Mouse (Mus musculus) intestine, embryonic 15.5 days (tissue): ENCODE measurements around the gene Prkcd. TPM values are rescaled to one million over a fixed set of nuclear protein-coding genes. Genes with fewer than 3 reads are reported as not detected.

Experiments
- ATAC-seq: fragments of 200-750 bp; cut with Nextera tagmentation; 2 replicates; pipeline ENCODE4 v1.8.0; 2017; ENCODE audit warnings: moderate TSS enrichment, moderate library complexity
- H3K27ac ChIP-seq: fragments of 300-500 bp; sonication (generic); 2 replicates; pipeline ENCODE4 v1.5.1; 2015; ENCODE audit warnings: mild to moderate bottlenecking, inconsistent platforms
- H3K27me3 ChIP-seq: fragments of 300-500 bp; sonication (generic); replicated peaks from 2 replicates; pipeline ENCODE4 v1.6.1; 2015; ENCODE audit warnings: inconsistent platforms
- H3K36me3 ChIP-seq: fragments of 300-500 bp; sonication (generic); 2 replicates; pipeline ENCODE4 v1.6.1; 2015; ENCODE audit warnings: inconsistent platforms
- H3K4me1 ChIP-seq: fragments of 300-500 bp; sonication (generic); replicated peaks from 2 replicates; pipeline ENCODE4 v1.6.1; 2015; ENCODE audit warnings: inconsistent platforms
- H3K4me2 ChIP-seq: fragments of 300-500 bp; sonication (generic); replicated peaks from 2 replicates; pipeline ENCODE4 v1.6.1; 2015; ENCODE audit warnings: mild to moderate bottlenecking, inconsistent platforms
- H3K4me3 ChIP-seq: fragments of 300-500 bp; sonication (generic); replicated peaks from 2 replicates; pipeline ENCODE4 v1.5.1; 2015; ENCODE audit warnings: inconsistent platforms
- H3K9ac ChIP-seq: fragments of 300-500 bp; sonication (generic); 2 replicates; pipeline ENCODE4 v1.6.1; 2015; ENCODE audit warnings: inconsistent platforms
- H3K9me3 ChIP-seq: fragments of 300-500 bp; sonication (generic); 2 replicates; pipeline ENCODE4 v1.6.1; 2016; ENCODE audit warnings: inconsistent platforms
- WGBS: fragments of 180-500 bp; shearing (Covaris S2); methylation state at CpG from one replicate; pipeline ENCODE4 v1.1.7; 2015; 5-methylcytosine and 5-hydroxymethylcytosine counted together
- polyA plus RNA-seq: library from polyadenylated mRNA; unstranded; fragments of >200 nt; fragmentation: Nextera tagmentation; extraction: Ambion mirVana; gene quantifications from 2 replicates; pipeline ENCODE4 v1.2.1, GENCODE M21; 2015

Gene Prkcd
- 57.2 and 58.3 TPM in 2 replicates for polyA plus RNA-seq

DNA sequence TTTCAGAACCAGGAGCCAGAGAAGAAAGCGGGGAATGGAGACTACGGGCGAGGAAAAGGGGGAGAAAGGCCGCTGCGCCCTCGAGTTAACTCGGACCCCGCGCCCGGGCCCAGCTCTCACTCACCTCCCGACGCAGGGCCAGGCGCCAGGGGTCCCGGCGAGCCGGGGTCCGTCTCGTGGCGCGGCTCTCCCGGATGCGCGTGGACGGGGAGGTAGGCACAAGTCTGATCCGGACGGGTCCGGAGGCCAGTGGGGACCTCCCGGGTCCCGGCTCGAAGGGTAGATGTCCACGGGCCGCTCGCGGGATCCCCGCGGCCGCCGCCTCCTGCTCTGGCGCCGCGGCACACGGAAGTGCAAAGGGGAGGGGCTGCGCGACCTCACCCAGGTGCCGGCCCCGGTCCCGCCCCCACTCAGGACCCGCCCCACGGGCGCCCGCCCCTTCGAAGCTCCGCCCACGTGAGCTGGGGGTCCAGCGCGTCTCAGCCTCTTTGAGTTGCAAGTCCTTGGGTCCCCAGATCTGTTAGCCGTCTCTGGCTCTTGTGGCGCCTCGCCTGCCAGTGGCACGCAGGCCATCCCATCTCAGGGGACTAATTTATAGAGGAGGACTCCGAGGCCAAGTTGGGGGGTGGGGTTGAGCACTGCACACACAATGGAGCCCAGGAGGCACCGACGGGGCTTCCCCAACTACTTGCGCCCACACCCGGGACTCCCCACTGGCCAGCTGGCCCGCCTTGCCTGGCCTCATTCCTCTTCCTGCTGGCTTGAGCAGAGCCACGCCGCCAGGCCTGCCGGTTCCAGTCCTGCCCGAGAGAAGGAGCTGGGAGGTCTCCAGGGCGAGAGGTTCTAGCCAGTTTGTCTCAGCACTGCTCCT lies at the start of gene Prkcd:
Prkcd (minus strand) TSS at position 355 of the 871 bp plus-strand sequence.
- Histone ChIP-seq H3K9me3 (no peaks in the 10 kb centered on the region), H3K27me3 (no peaks in the 10 kb centered on the region), H3K4me1 (peaks cover 27% of the 10 kb centered on the region), H3K27ac (peak within 1 kb of the TSS; percentile 76), H3K36me3 (no peaks in the 10 kb centered on the region), H3K9ac (peak within 1 kb of the TSS; percentile 74), H3K4me2 (peak within 1 kb of the TSS; percentile 79), H3K4me3 (peak within 1 kb of the TSS; percentile 84)
- WGBS = under 1% methylated on average over 71 of the region's 71 CpGs
- ATAC-seq = peak; percentile 85

DNA sequence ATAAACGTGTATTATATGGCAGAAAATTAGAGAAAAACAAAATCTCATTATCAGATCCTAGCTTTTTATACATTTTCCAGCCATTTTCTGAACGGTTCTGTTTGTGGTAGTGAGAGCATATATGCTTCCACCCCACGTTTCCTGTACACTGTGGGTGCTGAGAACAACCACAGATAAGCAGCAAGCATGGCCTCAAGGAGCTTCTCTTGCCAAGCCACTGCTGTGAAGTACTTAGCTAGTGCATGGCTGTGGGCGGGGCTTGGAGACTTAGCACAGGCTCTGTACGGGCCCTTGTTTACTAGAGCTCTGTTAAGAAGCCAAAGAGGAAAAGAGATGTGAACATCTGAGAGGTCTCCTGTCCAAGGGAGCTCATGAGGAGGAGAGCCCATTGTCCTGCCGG lies 48.9 kb upstream of the Prkcd start:
- WGBS = 72% methylated on average over 6 of the region's 6 CpGs
- H3K4me2 ChIP-seq = no peak overlapping the region
- no peak overlapping the region for H3K27ac ChIP-seq
- no peaks in the 10 kb centered on the region for H3K9me3 ChIP-seq
- no peaks in the 10 kb centered on the region for H3K4me1 ChIP-seq
- no peak overlapping the region for H3K4me3 ChIP-seq
- H3K9ac ChIP-seq = no peak overlapping the region
- H3K36me3 ChIP-seq = peaks cover 9% of the 10 kb centered on the region; the same call in 1 of the 2 replicates
- no peak for ATAC-seq
- H3K27me3 ChIP-seq = no peaks in the 10 kb centered on the region

DNA sequence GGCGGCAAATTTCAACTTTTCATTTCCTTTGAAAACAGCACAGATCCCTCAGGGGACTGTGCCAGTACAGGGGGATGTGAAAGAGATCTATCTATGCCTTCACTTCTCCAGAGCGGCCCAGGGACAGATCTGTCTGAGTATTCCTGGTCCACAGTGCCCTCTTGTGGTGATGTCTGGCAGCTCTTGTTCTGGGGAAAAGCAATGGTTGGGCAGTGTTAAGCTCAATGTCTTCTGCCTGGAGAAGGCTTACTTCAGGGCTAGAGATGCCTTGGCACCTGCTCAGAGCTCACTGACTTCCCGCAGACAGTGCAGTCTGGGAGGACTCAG lies 45.9 kb upstream of the Prkcd start:
- Histone ChIP-seq H3K27me3 (no peaks in the 10 kb centered on the region), H3K4me3 (no peak overlapping the region), H3K36me3 (peaks cover 17% of the 10 kb centered on the region; the same call in 1 of the 2 replicates), H3K27ac (no peak overlapping the region), H3K9ac (no peak overlapping the region), H3K4me1 (no peaks in the 10 kb centered on the region), H3K9me3 (no peaks in the 10 kb centered on the region), H3K4me2 (no peak overlapping the region)
- WGBS = 11% methylated on average over 3 of the region's 3 CpGs
- ATAC-seq = peak; percentile 90

DNA sequence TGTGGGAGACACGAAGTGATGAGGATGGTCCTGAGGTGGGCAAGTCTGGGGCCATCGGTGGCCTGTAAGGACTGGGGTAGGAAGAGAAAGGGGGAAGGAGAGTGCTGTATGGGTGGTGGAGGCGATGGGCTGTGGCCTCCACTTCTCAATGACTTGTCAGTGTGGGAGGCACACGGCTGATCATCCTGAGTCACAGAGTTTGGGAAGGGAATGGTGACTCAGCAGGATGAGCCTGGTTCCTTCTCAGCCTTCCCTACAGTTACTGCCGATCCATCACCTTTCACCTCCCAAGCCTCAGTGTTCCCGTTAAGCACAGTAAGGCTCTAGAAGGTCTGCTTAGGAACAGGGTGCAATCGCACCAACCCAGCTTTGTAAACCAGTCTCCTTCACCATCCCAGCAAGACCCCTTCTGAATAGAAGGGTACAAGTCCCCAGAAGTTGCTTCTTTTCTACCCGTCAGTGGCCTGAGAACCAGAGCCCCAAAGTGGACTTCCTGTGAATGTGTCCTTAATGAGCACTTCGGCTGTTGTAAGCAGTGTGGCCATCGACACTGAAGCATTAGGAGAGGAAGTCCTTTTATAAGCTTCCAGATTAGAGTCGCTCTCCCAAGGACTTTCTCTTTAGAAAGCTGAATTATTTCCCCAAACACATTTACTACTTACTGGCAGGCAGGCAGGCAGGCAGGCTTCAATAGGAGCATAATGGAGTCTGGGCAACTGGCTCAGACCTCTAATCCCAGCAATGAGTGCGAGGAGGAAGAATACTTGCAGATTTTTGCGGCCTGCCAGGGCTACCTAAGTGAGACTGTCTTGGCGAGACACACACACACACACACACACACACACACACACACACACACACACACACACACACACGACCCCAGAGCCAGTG lies 45.3 kb upstream of the Prkcd start:
- peak; percentile 39 for ATAC-seq
- no peak overlapping the region for H3K9ac ChIP-seq
- peaks cover 18% of the 10 kb centered on the region; the same call in 1 of the 2 replicates for H3K36me3 ChIP-seq

DNA sequence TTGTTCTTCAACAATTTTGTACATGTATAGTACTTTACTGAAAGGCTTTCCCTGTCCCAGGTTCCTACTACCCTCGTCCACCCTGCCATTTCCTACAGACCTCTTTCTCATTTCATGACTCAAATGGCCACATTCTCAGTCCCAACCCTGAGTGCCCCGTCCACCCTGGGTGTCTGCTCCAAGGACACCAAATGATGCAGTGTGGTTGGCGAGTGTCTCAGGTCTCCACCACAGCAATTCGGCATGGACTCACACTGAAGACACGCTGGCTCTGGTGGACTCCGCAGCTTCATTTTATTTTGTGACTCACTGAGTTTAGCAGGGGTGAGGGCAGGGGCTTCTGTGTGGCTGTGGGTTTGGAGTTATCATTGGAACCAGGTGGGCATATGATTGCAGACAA lies 44.2 kb upstream of the Prkcd start:
- no peak for ATAC-seq
- no peak overlapping the region for H3K27ac ChIP-seq
- no peaks in the 10 kb centered on the region for H3K4me1 ChIP-seq
- H3K9me3 ChIP-seq = no peaks in the 10 kb centered on the region
- WGBS = 96% methylated on average over 6 of the region's 6 CpGs
- no peak overlapping the region for H3K4me2 ChIP-seq
- H3K36me3 ChIP-seq = peaks cover 20% of the 10 kb centered on the region; the same call in 1 of the 2 replicates
- H3K4me3 ChIP-seq = no peak overlapping the region
- no peaks in the 10 kb centered on the region for H3K27me3 ChIP-seq
- no peak overlapping the region for H3K9ac ChIP-seq

More for the DNA sequence above, 45.3 kb upstream of the Prkcd start:
- Histone ChIP-seq H3K27ac (no peak overlapping the region), H3K9me3 (no peaks in the 10 kb centered on the region), H3K27me3 (no peaks in the 10 kb centered on the region), H3K4me3 (no peak overlapping the region), H3K4me2 (no peak overlapping the region), H3K4me1 (no peaks in the 10 kb centered on the region)
- 73% methylated on average over 15 of the region's 15 CpGs for WGBS

DNA sequence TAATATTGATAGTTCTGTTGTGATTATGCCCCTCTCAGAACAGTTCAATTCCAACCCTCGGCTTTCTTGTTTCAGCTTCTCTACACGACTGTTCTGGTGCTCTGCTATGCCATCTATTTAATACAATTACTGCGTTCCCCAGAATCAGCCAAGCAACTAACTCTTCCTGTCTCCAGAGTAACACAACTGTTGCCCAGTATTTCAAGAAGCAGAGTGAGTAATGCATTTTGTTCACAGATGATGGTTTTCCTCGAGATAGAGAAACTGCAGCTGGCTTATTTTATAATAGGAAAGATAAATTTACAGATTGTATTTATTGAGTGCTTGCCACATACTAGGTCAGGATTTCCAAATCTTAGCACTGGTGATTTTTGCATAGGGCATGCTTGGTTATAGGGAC lies 40.6 kb upstream of the Prkcd start:
- no peak for ATAC-seq
- no peaks in the 10 kb centered on the region for H3K9me3 ChIP-seq

GRCm38 (mm10) chr14:30666061-30666460 lies 40.1 kb upstream of the Prkcd start:
- Histone ChIP-seq H3K4me1 (no peaks in the 10 kb centered on the region), H3K9ac (no peak overlapping the region), H3K36me3 (peaks cover 29% of the 10 kb centered on the region), H3K4me3 (no peak overlapping the region), H3K4me2 (no peak overlapping the region), H3K27me3 (no peaks in the 10 kb centered on the region), H3K27ac (no peak overlapping the region), H3K9me3 (no peaks in the 10 kb centered on the region)
- WGBS = 83% methylated on average over 3 of the region's 3 CpGs
- ATAC-seq = no peak

More for the DNA sequence above, 40.6 kb upstream of the Prkcd start:
- Histone ChIP-seq H3K27me3 (no peaks in the 10 kb centered on the region), H3K4me2 (no peak overlapping the region), H3K27ac (no peak overlapping the region), H3K9ac (no peak overlapping the region), H3K4me1 (no peaks in the 10 kb centered on the region), H3K4me3 (no peak overlapping the region), H3K36me3 (peaks cover 29% of the 10 kb centered on the region)
- WGBS = 79% methylated on average over 4 of the region's 4 CpGs

DNA sequence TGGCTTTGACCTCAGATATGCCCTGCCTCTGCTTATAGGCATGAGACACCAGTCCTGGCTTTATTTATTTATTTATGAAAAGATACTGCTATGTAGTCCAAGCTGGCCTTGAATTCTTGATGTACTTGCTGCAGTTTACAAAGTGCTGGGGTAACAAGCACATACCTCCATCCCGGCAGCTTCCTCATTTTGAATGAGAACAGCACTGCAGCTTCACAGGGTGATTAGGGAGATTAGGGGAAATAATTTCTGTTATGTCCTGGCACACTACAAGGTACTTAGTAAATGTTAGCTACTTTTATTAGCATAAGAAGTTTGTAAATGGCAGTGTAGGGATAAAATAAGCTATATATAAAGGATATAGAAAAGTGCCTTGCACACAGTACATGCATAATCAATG lies 29.5 kb upstream of the Prkcd start:
- no peak overlapping the region for H3K9ac ChIP-seq
- ATAC-seq = no peak
- no peaks in the 10 kb centered on the region for H3K9me3 ChIP-seq
- H3K36me3 ChIP-seq = peaks cover 6% of the 10 kb centered on the region; the same call in 1 of the 2 replicates
- WGBS = 80% methylated on average over 1 of the region's 1 CpGs
- H3K4me3 ChIP-seq = no peak overlapping the region
- no peaks in the 10 kb centered on the region for H3K27me3 ChIP-seq
- no peaks in the 10 kb centered on the region for H3K4me1 ChIP-seq
- no peak overlapping the region for H3K27ac ChIP-seq
- no peak overlapping the region for H3K4me2 ChIP-seq

- peak overlapping the region; percentile 100 for H3K9ac ChIP-seq
- 0 out of 2 replicates have a peak, but pooled peaks have one; percentile 21 for ATAC-seq
- H3K27ac ChIP-seq = peak overlapping the region; percentile 91; the same call in 1 of the 2 replicates
- peak overlapping the region; percentile 65 for H3K4me2 ChIP-seq
- H3K36me3 ChIP-seq = peaks cover 6% of the 10 kb centered on the region; the same call in 1 of the 2 replicates
- H3K27me3 ChIP-seq = no peaks in the 10 kb centered on the region
- 32% methylated on average over 4 of the region's 4 CpGs for WGBS
- no peaks in the 10 kb centered on the region for H3K4me1 ChIP-seq
- peak overlapping the region; percentile 94 for H3K4me3 ChIP-seq
- no peaks in the 10 kb centered on the region for H3K9me3 ChIP-seq
Observed at GRCm38 (mm10) chr14:30654691-30655228, 28.8 kb upstream of the Prkcd start.

DNA sequence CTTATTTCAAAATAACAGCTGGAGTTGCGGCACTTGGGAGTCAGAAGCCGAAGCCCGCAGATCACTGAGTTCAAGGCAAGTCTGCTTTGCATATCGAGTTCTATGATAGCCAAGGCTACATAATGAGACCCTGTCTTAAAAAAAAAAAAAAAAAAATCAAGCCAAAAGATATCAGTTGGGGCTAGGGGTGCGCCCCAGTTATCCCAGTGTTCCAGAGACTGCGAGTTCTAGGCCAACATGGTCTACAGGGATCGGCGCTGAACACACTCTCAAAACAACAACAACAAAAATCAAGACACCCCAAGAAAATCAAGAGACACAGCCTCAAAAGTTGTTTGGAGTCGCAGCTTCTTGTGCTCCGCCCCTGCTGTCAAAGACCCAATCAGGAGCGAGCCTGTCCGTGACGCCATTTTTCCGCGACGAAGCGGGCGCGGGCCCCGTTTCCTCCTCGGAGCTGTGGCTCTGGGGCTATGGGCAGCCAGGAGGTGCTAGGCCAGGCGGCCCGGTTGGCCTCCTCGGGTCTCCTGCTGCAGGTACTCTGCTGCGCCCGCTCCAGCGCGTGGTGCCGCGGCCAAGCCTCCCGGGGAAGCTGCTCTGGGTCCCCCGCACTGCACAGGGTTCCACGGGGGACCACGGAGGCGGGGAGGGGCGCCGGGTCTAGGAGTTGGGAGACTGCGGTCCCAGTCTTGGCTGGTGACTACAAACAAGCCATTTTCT lies 28.1 kb upstream of the Prkcd start, which contains the start of gene Rft1:
Rft1 (plus strand) TSS at position 418 of the 717 bp plus-strand sequence.
- H3K4me3 ChIP-seq = peak within 1 kb of the TSS; percentile 94
- peak within 1 kb of the TSS; percentile 65 for H3K4me2 ChIP-seq
- no peaks in the 10 kb centered on the region for H3K4me1 ChIP-seq
- ATAC-seq = peak; percentile 96
- peak within 1 kb of the TSS; percentile 100 for H3K9ac ChIP-seq
- H3K27me3 ChIP-seq = no peaks in the 10 kb centered on the region
- H3K9me3 ChIP-seq = no peaks in the 10 kb centered on the region
- 2% methylated on average over 38 of the region's 38 CpGs for WGBS
- H3K36me3 ChIP-seq = 0 out of 2 replicates have a peak, but pooled peaks cover 4% of the 10 kb centered on the region
- peak within 1 kb of the TSS; percentile 91 for H3K27ac ChIP-seq

DNA sequence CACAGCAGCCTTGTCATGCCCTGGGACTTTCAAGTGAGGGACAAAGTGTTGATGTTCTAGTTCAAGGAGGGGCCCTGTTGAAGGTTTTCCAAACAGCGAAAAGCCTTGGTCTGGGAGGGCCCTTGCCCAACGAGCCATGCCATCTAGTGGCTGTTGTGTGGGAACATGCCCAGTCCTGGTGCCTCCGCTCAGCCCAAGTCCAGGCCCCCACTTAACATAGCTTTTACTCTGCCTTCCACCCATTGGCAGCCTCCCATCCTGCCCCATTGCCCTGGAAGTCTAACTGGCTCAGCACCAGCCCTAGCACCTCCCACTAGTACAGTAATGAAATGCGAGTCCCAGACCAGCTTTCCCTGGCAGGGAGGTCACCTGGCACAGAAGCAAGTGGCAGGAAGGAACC lies 25.0 kb upstream of the Prkcd start:
- WGBS = 19% methylated on average over 4 of the region's 4 CpGs
- Histone ChIP-seq H3K36me3 (no peaks in the 10 kb centered on the region), H3K27ac (no peak overlapping the region), H3K27me3 (no peaks in the 10 kb centered on the region), H3K9me3 (no peaks in the 10 kb centered on the region), H3K9ac (no peak overlapping the region), H3K4me3 (no peak overlapping the region), H3K4me2 (no peak overlapping the region), H3K4me1 (no peaks in the 10 kb centered on the region)
- ATAC-seq = peak; percentile 50
